Comparison of ENCODE assay signal across 13 mouse cellular contexts in genomic region chr2:167903242-167903952, GRCm38 (mm10).
"Had no signal": no experiment of that assay in that cellular context is flagged by ENCODE, and none has a peak within 500 bp of the region (broad histone marks: within the 10 kb centered on the region; RNA-seq: fewer than 3 reads in every experiment).

No protein-coding gene starts in this region.

- ATAC-seq: hindbrain, postnatal 0 days; liver, embryonic 12.5 days had no signal

- H3K27ac ChIP-seq: hindbrain, postnatal 0 days; liver, embryonic 12.5 days; macrophage; midbrain, embryonic 12.5 days; stomach, embryonic 15.5 days had no signal

- H3K9ac ChIP-seq: limb, embryonic 15.5 days; liver, embryonic 12.5 days; midbrain, embryonic 12.5 days; stomach, embryonic 15.5 days had no signal

- H3K9me3 ChIP-seq: limb, embryonic 15.5 days; liver, embryonic 12.5 days; midbrain, embryonic 12.5 days; stomach, embryonic 15.5 days had no signal

- H3K4me3 ChIP-seq: limb, embryonic 15.5 days; liver, embryonic 12.5 days; megakaryocyte, embryonic 14.5 days; midbrain, embryonic 12.5 days; stomach, embryonic 15.5 days had no signal

- DNase-seq: kidney, adult 11 months; kidney, postnatal 14 days; layer of hippocampus, postnatal 36 days; left cerebral cortex, postnatal 4 days; right cerebral cortex, postnatal 14 days; thymus, postnatal 4 days had no signal

- H3K4me2 ChIP-seq: limb, embryonic 15.5 days; liver, embryonic 12.5 days; midbrain, embryonic 12.5 days; stomach, embryonic 15.5 days had no signal

- H3K36me3 ChIP-seq: limb, embryonic 15.5 days; liver, embryonic 12.5 days; midbrain, embryonic 12.5 days; stomach, embryonic 15.5 days had no signal

- H3K4me1 ChIP-seq: liver, embryonic 12.5 days had no signal

- H3K27me3 ChIP-seq: limb, embryonic 15.5 days; stomach, embryonic 15.5 days had no signal
